Mouse (Mus musculus) liver, adult 2 months (tissue): ENCODE data around the gene 9530068E07Rik. TPM values are rescaled to one million over a fixed set of nuclear protein-coding genes. Genes with fewer than 3 reads are reported as not detected.

ENCODE experiments used
- DNase-seq: peaks from one replicate; pipeline ENCODE4 v3.0.0-alpha.2; 2011; ENCODE audit warnings: low read depth, low spot score; ENCODE audit errors: extremely low read depth
- H3K27ac ChIP-seq: fragments of 200-500 bp; replicated peaks from 2 replicates; pipeline ENCODE4 v1.5.1; 2012; ENCODE audit warnings: low read depth, mild to moderate bottlenecking, control low read depth, inconsistent platforms, low read length; ENCODE audit not compliant: insufficient read depth
- H3K27me3 ChIP-seq: fragments of 200-500 bp; 2 replicates; pipeline ENCODE4 v1.6.1; 2012; ENCODE audit warnings: mild to moderate bottlenecking, moderate library complexity, low read length, inconsistent platforms; ENCODE audit not compliant: control insufficient read depth, insufficient read depth
- H3K36me3 ChIP-seq: fragments of 200-500 bp; 2 replicates; pipeline ENCODE4 v1.6.1; 2012; ENCODE audit warnings: low read length, inconsistent platforms; ENCODE audit not compliant: control insufficient read depth, insufficient read depth
- H3K4me1 ChIP-seq: fragments of 200-500 bp; 2 replicates; pipeline ENCODE4 v1.6.1; 2011; ENCODE audit warnings: low read length; ENCODE audit not compliant: control insufficient read depth, insufficient read depth
- H3K4me3 ChIP-seq: fragments of 200-500 bp; 2 replicates; pipeline ENCODE4 v1.5.1; 2011; ENCODE audit warnings: low read depth, mild to moderate bottlenecking, control low read depth, low read length, moderate library complexity; ENCODE audit not compliant: insufficient read depth
- H3K79me2 ChIP-seq: fragments of 200-500 bp; 2 replicates; pipeline ENCODE4 v1.6.1; 2012; ENCODE audit warnings: inconsistent platforms, mild to moderate bottlenecking, low read length, moderate library complexity; ENCODE audit not compliant: control insufficient read depth, insufficient read depth
- H3K9ac ChIP-seq: fragments of 200-500 bp; 2 replicates; pipeline ENCODE4 v1.6.1; 2012; ENCODE audit warnings: low read depth, mild to moderate bottlenecking, control low read depth, inconsistent platforms, low read length
- CTCF ChIP-seq: fragments of 200-500 bp; IDR thresholded peaks from 2 replicates; pipeline ENCODE4 v1.5.1; 2011; ENCODE audit warnings: low read depth, low read length, control low read depth
- POLR2A ChIP-seq: fragments of 200-500 bp; IDR thresholded peaks from 2 replicates; pipeline ENCODE4 v1.6.1; 2011; ENCODE audit warnings: low read length, control low read depth; ENCODE audit not compliant: insufficient read depth; ENCODE audit errors: extremely low read depth
- WGBS: fragments of 180-500 bp; shearing (Covaris S2); methylation state at CpG from one replicate; pipeline ENCODE4 v1.1.7; 2018; 5-methylcytosine and 5-hydroxymethylcytosine counted together
- polyA plus RNA-seq: library from polyadenylated mRNA; depleted of rRNA; stranded (reverse); fragments of >200 nt; gene quantifications from 2 replicates; pipeline ENCODE4 v1.2.3, GENCODE M21; 2012
- total RNA-seq: library from RNA; depleted of rRNA; stranded (reverse); fragments of >200 nt; gene quantifications from 2 replicates; pipeline ENCODE4 v1.2.3, GENCODE M21; 2014

Gene 9530068E07Rik
- total and polyA plus RNA-seq, 2 experiments = 110 to 111 TPM

- DNase-seq = peak; percentile 79
- Histone ChIP-seq H3K9ac (no peak overlapping the region), H3K27ac (0 out of 2 replicates have a peak overlapping the region, but pooled peaks have one; percentile 10), H3K27me3 (no peaks in the 10 kb centered on the region), H3K79me2 (peaks cover 16% of the 10 kb centered on the region), H3K4me1 (peaks cover 6% of the 10 kb centered on the region; the same call in 1 of the 2 replicates), H3K36me3 (no peaks in the 10 kb centered on the region), H3K4me3 (no peak overlapping the region)
- 14% methylated on average over 4 of the region's 4 CpGs for WGBS
- no peak for TF ChIP-seq POLR2A
- no peak for TF ChIP-seq CTCF
These were observed 1.7 kb upstream of the 9530068E07Rik start for GRCm38 (mm10) chr11:52394494-52394893.

DNA sequence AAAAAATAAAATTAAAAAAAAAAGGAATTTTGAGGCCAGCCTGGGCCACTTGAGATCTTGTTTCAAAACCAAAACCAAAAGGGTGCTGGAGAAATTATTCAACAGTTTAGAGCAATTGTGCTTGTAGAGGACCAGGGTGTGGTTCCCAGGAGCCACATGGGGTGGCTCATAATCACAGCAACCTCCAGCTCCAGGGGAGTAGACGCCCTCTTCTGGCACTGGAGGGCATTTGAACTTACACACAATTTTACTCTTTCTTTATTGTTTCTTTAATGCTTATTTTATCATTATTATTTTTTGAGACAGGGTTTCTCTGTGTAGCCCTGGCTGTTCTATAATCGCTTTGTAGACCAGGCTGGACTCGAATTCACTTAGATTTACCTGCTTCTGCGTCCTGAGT is 885 bp upstream of the 9530068E07Rik start:
- no peaks in the 10 kb centered on the region for H3K36me3 ChIP-seq
- H3K9ac ChIP-seq = no peak overlapping the region
- H3K79me2 ChIP-seq = peaks cover 22% of the 10 kb centered on the region
- H3K27me3 ChIP-seq = no peaks in the 10 kb centered on the region
- TF ChIP-seq CTCF = peak; percentile 22
- TF ChIP-seq POLR2A = no peak
- 62% methylated on average over 4 of the region's 4 CpGs for WGBS
- no peak for DNase-seq
- no peak overlapping the region for H3K4me3 ChIP-seq
- H3K4me1 ChIP-seq = peaks cover 8% of the 10 kb centered on the region; the same call in 1 of the 2 replicates
- H3K27ac ChIP-seq = no peak overlapping the region

DNA sequence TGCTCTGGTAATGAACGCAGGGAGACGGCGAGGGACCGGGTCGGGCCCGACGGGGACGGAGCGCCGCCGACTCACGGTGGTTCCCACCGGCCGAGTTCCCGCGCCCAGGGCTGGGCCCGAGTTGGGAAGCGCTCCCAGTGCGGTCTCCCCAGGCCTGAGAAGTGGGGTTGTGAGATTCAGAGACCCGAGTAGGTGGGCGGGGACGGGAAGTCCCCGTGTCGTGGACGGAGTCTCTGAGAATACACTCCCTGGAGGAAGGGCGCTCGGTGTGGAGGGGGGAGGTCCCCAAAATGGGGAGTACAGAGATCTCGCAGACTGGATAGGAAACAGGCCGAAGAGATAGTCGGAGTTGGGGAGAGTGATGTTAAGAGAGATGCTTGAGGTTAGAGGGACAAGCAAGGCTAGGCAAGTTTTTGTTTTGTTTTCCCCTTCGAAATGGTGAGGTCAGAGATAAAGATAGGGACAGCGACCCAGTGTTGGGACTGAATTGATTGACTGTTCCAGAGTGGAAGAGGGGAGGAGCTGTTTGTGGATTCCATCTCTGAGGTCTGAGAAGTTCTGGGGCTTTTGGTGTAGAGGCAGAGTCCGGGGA is 465 bp downstream of the 9530068E07Rik start:
- DNase-seq = peak; percentile 78
- peaks cover 25% of the 10 kb centered on the region for H3K79me2 ChIP-seq
- no peak for TF ChIP-seq POLR2A
- TF ChIP-seq CTCF = no peak
- peak overlapping the region; percentile 94 for H3K9ac ChIP-seq
- H3K4me3 ChIP-seq = peak overlapping the region; percentile 89
- WGBS = under 1% methylated on average over 33 of the region's 33 CpGs
- H3K27me3 ChIP-seq = no peaks in the 10 kb centered on the region
- peaks cover 13% of the 10 kb centered on the region for H3K4me1 ChIP-seq
- peak overlapping the region; percentile 90 for H3K27ac ChIP-seq
- no peaks in the 10 kb centered on the region for H3K36me3 ChIP-seq

- H3K36me3 ChIP-seq = no peaks in the 10 kb centered on the region
- peak overlapping the region; percentile 89; the same call in 1 of the 2 replicates for H3K4me3 ChIP-seq
- H3K79me2 ChIP-seq = peaks cover 29% of the 10 kb centered on the region
- H3K27me3 ChIP-seq = no peaks in the 10 kb centered on the region
- peaks cover 18% of the 10 kb centered on the region for H3K4me1 ChIP-seq
- no peak for TF ChIP-seq CTCF
- TF ChIP-seq POLR2A = no peak
- peak overlapping the region; percentile 90 for H3K27ac ChIP-seq
- 50% methylated on average over 4 of the region's 4 CpGs for WGBS
- no peak overlapping the region for H3K9ac ChIP-seq
- DNase-seq = peak; percentile 29
These were observed 1.3 kb downstream of the 9530068E07Rik start for GRCm38 (mm10) chr11:52397385-52397987.

DNA sequence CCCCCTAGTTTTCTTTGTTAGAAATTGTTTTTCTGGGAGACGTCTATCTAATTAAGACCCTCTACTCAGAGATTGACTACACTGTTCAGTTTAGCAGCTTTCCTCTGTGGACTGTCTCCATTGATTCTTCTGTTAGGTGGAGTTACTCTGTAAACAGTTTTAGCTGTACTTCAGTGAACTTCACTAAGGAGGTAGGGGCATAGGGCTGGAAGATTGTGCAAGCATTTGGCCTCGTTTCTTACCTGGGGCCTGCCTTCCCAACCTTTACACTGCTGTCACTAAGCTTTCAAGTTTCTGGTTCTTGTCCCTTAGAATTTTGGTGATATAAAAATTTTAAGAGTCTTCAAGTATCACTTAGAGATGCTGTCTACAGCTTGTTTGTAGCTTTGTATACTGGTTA is 5.2 kb downstream of the 9530068E07Rik start:
- H3K27ac ChIP-seq = no peak overlapping the region
- peak; percentile 89 for DNase-seq

DNA sequence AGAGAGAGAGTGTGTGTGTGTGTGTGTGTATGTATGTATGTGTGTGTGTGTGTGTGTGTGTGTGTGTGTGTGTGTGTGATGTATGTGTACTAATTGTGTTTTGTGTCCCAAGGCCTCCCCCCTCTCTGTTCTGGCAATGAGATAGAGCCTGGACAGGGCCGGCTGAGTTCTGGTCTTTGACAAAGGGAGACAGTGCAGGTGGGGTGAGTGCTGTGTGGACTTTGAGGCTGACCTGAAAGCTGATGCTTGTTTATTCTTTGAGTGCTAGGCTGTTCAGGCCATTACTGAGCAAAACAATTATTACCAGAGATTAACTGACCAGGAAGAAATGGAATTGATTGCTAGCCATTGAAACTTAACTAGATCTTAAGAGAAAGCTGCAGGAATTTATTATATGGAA is 6.3 kb downstream of the 9530068E07Rik start:
- Histone ChIP-seq H3K27me3 (no peaks in the 10 kb centered on the region), H3K4me3 (no peak overlapping the region), H3K36me3 (peaks cover 24% of the 10 kb centered on the region), H3K79me2 (peaks cover 31% of the 10 kb centered on the region), H3K4me1 (peaks cover 18% of the 10 kb centered on the region), H3K27ac (peak overlapping the region; percentile 37), H3K9ac (no peak overlapping the region)
- DNase-seq = peak; percentile 80
- WGBS = 15% methylated on average over 1 of the region's 1 CpGs
- TF ChIP-seq CTCF (no peak), POLR2A (no peak)

More for the DNA sequence above, 5.2 kb downstream of the 9530068E07Rik start:
- Histone ChIP-seq H3K4me3 (no peak overlapping the region), H3K9ac (no peak overlapping the region), H3K27me3 (no peaks in the 10 kb centered on the region), H3K4me1 (peaks cover 21% of the 10 kb centered on the region), H3K36me3 (peaks cover 15% of the 10 kb centered on the region), H3K79me2 (peaks cover 33% of the 10 kb centered on the region)
- TF ChIP-seq POLR2A (no peak), CTCF (no peak)
- WGBS = 22% methylated on average over 2 of the region's 2 CpGs
